Mouse (Mus musculus): ENCODE data around the gene Trmu. TPM values are rescaled to one million over a fixed set of nuclear protein-coding genes. Genes with fewer than 3 reads are reported as not detected.
"Not testable (repeated sequence)": the region's sequence is repeated elsewhere in the genome, so short reads cannot be mapped to it uniquely, and the experiment has no call there.

Trmu gene
- 10 to 100 TPM; 12.6 to 23.9 (median 18.2) TPM for total RNA-seq (2022)

DNA sequence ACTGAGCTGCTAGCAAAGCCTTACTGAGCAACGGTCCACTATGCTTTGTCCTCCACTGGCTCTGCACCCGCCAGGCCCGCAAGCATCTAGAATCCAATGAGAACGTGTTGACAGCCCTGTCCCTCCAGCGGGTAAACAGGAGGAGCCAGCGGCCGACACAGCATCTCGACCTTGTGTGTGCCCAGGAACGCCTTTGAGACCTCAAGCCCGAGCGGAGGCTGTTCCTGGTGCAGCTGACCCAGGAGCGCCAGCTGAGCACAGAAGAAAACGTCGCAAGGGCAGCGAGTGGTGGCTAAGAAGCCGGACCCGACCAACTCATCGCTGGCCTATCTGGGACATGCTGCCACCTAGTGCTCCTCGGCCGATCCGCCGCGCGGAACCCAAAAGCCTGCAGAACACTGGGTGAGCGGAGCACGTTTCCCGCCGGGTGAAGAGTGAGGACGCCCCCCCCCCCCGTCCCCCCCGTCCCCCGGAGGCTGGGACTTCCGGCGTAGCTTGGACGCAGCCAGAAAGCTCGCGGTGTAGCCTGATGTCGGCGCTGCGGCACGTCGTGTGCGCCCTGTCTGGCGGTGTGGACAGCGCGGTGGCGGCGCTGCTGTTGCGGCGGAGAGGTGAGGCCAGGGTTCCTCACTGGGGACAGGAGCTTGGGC is at the start of gene Trmu:
Gene Trmu, plus strand, starts transcription at position 465 of the 650 bp plus-strand sequence.
- DNase-seq (ENCODE audit: low spot score): peak; percentile 87

DNA sequence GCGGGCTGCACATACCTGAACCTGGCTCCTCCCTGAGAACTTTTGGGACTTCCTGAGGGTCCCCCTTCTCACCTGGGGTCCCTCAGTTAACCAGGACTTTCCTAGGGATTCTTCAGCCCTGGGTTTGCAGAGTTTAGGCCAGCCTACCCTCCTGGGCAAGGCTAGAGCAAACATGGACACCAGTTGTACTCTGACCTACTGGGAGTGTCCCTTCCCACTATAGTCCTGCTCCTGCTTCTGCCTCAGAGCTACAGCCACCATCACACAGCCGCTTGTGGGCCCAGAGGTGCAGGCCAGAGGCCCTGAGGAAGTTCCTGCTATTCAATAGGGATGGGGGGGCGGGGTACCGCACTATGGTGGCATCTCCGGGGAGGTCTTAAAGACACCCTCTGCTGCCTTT is 49.6 kb upstream of the Trmu start:
- no peak for DNase-seq (ENCODE audit: low spot score)

DNA sequence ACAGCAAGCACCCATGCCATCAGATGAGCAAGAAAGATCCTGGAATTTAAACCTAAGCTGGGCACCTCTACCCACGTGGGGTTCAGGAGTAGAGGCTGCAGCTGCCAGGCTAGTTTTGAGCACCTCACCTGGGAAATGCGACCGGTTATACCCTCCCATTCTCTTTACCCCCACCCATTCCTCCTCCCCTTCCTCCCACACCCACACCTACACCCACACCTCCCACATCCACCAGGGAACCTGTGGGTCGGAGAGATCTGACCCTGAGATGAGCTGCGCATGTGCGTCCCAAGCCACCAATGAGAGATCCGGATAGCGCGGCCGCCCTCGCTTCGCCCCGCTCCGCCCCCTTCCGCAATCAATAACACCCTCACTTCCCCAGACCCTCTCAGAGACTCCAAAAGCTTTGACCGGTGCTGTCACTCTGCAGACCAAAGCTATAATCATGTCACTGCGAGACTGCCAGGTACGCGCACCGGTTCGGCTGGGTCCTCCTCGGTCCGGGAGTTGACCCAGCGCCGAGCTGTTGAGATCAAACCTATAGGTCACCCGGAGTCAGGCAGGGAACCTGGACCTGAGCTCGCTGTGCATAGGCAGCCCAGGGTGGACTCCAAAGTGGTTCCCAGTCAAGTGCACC is 47.0 kb upstream of the Trmu start, which contains the start of gene Ttc38:
Gene Ttc38, plus strand, starts transcription at position 353 of the 637 bp plus-strand sequence.
- DNase-seq (ENCODE audit: low spot score): peak; percentile 87

GRCm38 (mm10) chr15:85832599-85832998 is 46.5 kb upstream of the Trmu start:
- DNase-seq (ENCODE audit: low spot score): no peak

GRCm38 (mm10) chr15:85835335-85835734 is 43.8 kb upstream of the Trmu start:
- no peak for DNase-seq (ENCODE audit: low spot score)

GRCm38 (mm10) chr15:85836887-85837286 is 42.2 kb upstream of the Trmu start:
- no peak for DNase-seq (ENCODE audit: low spot score)

- DNase-seq (ENCODE audit: low spot score): no peak
Measured at GRCm38 (mm10) chr15:85840983-85841382, 38.1 kb upstream of the Trmu start.

GRCm38 (mm10) chr15:85841796-85842360 is 37.2 kb upstream of the Trmu start:
- no peak for DNase-seq (ENCODE audit: low spot score)

GRCm38 (mm10) chr15:85845071-85845470 is 34.0 kb upstream of the Trmu start:
- no peak for DNase-seq (ENCODE audit: low spot score)

DNA sequence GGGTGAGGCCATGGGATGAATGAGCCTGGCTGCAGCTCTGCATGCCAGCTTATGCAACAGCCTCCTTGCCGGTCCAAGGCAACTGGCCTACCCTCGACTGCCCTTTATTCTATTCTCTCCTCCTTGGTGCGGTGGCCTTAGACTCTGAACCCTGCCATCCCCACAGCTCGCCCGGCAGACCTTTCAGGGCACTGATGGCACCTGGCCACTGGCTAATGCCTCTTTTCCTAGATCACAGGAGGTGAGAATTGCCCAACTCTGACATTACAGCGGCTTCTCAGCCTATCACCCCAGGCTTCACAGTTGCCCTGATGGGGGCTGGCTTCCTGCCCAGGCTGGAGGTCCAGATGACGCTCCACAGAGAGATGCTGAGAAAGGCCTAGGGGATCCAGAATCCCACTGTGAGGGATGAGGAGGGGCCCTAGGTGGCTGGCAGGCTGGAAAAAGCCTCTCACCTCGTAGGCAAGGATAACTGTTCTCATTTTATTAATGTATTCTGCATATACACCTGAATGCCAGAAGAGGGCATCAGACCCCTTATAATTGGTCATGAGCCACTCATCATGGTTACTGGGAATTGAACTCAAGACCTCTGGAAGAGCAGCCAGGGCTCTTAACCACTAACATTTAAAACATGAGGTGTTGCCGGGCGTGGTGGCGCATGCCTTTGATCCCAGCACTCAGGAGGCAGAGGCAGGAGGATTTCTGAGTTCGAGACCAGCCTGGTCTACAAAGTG is 27.3 kb upstream of the Trmu start:
- no peak for DNase-seq (ENCODE audit: low spot score)

GRCm38 (mm10) chr15:85858980-85859489 is 20.1 kb upstream of the Trmu start:
- DNase-seq (ENCODE audit: low spot score): no peak

GRCm38 (mm10) chr15:85859490-85860031 is 19.6 kb upstream of the Trmu start, which contains the start of gene Gtse1:
TSS of gene Gtse1 (plus strand) at chr15:85859745.
- peak; percentile 97 for DNase-seq (ENCODE audit: low spot score)

- DNase-seq (ENCODE audit: low spot score): not testable (repeated sequence)
Measured at GRCm38 (mm10) chr15:85865913-85866312, 13.2 kb upstream of the Trmu start.

DNA sequence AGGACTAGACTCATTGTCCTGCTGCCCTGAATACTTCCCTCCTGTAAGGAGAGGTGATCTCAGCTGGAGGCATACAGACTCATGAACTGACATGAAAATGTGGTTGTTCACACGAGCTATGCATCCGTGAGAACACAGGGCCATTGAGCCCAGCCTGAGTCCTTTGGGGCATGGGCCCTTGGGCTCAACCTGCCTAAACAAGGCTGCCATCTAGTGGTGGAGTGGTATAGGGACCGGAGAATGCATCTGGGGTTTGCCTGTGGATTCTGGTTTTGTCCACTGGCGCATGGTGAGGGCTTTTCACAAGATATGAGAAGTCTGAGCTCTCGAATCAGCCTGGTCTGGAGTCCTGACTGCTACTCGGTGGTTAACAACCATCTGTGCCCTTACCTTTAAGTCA is 11.4 kb upstream of the Trmu start:
- peak; percentile 79 for DNase-seq (ENCODE audit: low spot score)

DNA sequence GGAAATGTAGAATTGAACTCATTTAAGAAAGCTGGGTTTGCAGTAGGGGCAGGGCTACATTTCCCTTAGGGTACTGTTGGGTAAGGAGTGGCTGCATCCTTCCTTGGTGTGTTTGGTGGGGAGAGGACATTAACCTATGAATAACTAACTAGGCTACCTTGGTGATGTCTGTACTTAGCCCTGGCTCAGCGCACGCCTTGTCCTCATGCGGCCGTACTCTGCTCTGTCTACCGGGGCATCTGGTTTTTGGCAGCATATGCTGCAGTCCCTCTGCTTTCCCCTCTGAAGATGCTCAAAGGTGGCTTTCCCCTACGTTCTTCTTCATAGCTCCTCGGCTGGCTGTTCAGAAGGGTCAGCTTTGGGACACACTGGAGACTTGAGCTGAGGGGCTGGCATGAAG is 1.8 kb upstream of the Trmu start:
- no peak for DNase-seq (ENCODE audit: low spot score)

GRCm38 (mm10) chr15:85879498-85879895 is 385 bp downstream of the Trmu start:
- no peak for DNase-seq (ENCODE audit: low spot score)

GRCm38 (mm10) chr15:85885606-85886005 is 6.5 kb downstream of the Trmu start:
- DNase-seq (ENCODE audit: low spot score): no peak

DNA sequence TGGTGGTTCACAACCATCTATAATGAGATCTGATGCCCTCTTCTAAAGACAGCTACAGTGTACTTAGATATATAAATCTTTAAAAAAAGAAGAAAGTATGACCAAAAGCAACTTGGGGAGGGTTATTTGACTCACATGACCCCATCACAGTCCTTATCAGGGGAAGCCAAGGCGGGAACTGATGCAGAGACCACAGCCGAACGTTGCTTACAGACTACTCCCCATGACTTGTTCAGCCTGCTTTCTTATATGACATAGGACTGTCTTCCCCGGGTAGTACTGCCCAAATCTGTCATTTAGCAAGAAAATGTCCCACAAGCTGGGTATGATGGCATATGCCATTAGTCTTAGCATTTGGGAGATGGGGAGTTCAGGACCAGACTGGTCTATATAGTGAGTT is 10.1 kb downstream of the Trmu start:
- DNase-seq (ENCODE audit: low spot score): no peak

- no peak for DNase-seq (ENCODE audit: low spot score)
Measured at GRCm38 (mm10) chr15:85891971-85892370, 12.9 kb downstream of the Trmu start.

GRCm38 (mm10) chr15:85892498-85893118 is 13.5 kb downstream of the Trmu start:
- no peak for DNase-seq (ENCODE audit: low spot score)

- DNase-seq (ENCODE audit: low spot score): no peak
Measured at GRCm38 (mm10) chr15:85893871-85894270, 14.8 kb downstream of the Trmu start.
